Mouse (Mus musculus) limb, embryonic 13.5 days (tissue): ENCODE measurements around the gene Phactr1. TPM values are rescaled to one million over a fixed set of nuclear protein-coding genes. Genes with fewer than 3 reads are reported as not detected.

Experiments
- ATAC-seq: fragments of 200-750 bp; cut with Nextera tagmentation; 2 replicates; pipeline ENCODE4 v1.8.0; 2017; ENCODE audit warnings: low read depth, moderate number of reproducible peaks, moderate TSS enrichment; ENCODE audit not compliant: low FRiP score
- H3K27ac ChIP-seq: fragments of 300-500 bp; sonication (generic); 2 replicates; pipeline ENCODE4 v1.5.1; 2015; ENCODE audit warnings: inconsistent platforms, mild to moderate bottlenecking, moderate library complexity
- H3K27me3 ChIP-seq: fragments of 300-500 bp; sonication (generic); 2 replicates; pipeline ENCODE4 v1.6.1; 2015; ENCODE audit warnings: mild to moderate bottlenecking, inconsistent platforms
- H3K36me3 ChIP-seq: fragments of 300-500 bp; sonication (generic); 2 replicates; pipeline ENCODE4 v1.6.1; 2015; ENCODE audit warnings: inconsistent platforms, mild to moderate bottlenecking, moderate library complexity
- H3K4me1 ChIP-seq: fragments of 300-500 bp; sonication (generic); 2 replicates; pipeline ENCODE4 v1.6.1; 2015; ENCODE audit warnings: inconsistent platforms
- H3K4me2 ChIP-seq: fragments of 300-500 bp; sonication (generic); replicated peaks from 2 replicates; pipeline ENCODE4 v1.6.1; 2015; ENCODE audit warnings: inconsistent platforms, mild to moderate bottlenecking, moderate library complexity
- H3K4me3 ChIP-seq: fragments of 300-500 bp; sonication (generic); 2 replicates; pipeline ENCODE4 v1.5.1; 2015; ENCODE audit warnings: moderate library complexity, mild to moderate bottlenecking, inconsistent platforms
- H3K9ac ChIP-seq: fragments of 300-500 bp; sonication (generic); 2 replicates; pipeline ENCODE4 v1.6.1; 2015; ENCODE audit warnings: mild to moderate bottlenecking, inconsistent platforms
- H3K9me3 ChIP-seq: fragments of 300-500 bp; sonication (generic); 2 replicates; pipeline ENCODE4 v1.6.1; 2016; ENCODE audit warnings: inconsistent platforms
- WGBS: fragments of 180-500 bp; shearing (Covaris S2); methylation state at CpG from one replicate; pipeline ENCODE4 v1.1.7; 2015; 5-methylcytosine and 5-hydroxymethylcytosine counted together
- polyA plus RNA-seq: library from polyadenylated mRNA; unstranded; fragments of >200 nt; fragmentation: Nextera tagmentation; extraction: Ambion mirVana; gene quantifications from 2 replicates; pipeline ENCODE4 v1.2.1, GENCODE M21; 2015

Phactr1 gene
- polyA plus RNA-seq, 1 experiment from 2014 or later = 8.8 TPM

- Histone ChIP-seq H3K36me3 (no peaks in the 10 kb centered on the region), H3K4me1 (peaks cover 23% of the 10 kb centered on the region), H3K4me2 (no peak overlapping the region), H3K9me3 (no peaks in the 10 kb centered on the region), H3K27me3 (no peaks in the 10 kb centered on the region), H3K27ac (no peak overlapping the region), H3K9ac (no peak overlapping the region), H3K4me3 (no peak overlapping the region)
- no peak for ATAC-seq
- 77% methylated on average over 16 of the region's 16 CpGs for WGBS
Observed at GRCm38 (mm10) chr13:43122306-43123070, 442.1 kb downstream of the Phactr1 start.

DNA sequence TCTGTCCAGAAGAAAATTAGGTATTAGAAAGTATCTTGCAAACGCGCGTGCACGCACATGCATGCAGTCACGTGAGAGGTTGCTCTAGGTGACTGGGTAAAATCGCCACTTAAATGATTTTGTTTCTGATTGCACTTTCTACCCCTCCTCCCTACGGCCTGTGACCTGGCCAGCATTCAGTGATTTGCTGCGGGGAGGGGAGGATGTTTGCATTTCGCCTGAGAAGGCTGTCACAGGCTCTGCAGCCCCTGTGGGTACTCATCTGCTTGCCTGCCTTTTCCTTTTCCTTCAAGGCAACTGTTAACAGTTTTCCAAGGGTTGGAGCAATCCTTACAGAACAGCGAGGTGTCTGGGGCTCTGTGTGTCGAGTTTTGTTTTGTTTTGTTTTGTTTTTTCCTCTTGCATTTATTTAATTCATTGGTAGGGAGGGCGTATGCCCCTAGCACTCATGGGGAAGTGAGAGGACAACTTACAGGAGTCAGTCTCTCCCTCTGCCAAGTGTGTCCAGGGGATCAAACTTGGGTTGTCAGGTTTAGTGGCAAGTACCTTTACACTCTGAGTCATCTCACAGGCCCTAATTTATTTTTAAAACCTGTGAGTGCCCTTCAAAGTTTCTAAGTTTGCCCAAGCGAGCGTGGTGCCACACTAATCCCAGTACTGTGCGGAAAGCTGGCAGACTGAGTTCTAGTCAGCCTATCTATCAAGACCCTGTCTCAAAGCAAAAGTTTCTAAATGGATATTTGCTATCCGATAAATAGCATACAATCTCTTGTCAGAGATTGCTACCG, 443.7 kb downstream of the Phactr1 start:
- Histone ChIP-seq H3K27me3 (no peaks in the 10 kb centered on the region), H3K27ac (no peak overlapping the region), H3K4me1 (peaks cover 23% of the 10 kb centered on the region), H3K36me3 (no peaks in the 10 kb centered on the region), H3K4me3 (no peak overlapping the region), H3K9me3 (no peaks in the 10 kb centered on the region), H3K4me2 (peak overlapping the region; percentile 14; the same call in 1 of the 2 replicates), H3K9ac (no peak overlapping the region)
- WGBS = 53% methylated on average over 17 of the region's 17 CpGs
- no peak for ATAC-seq

DNA sequence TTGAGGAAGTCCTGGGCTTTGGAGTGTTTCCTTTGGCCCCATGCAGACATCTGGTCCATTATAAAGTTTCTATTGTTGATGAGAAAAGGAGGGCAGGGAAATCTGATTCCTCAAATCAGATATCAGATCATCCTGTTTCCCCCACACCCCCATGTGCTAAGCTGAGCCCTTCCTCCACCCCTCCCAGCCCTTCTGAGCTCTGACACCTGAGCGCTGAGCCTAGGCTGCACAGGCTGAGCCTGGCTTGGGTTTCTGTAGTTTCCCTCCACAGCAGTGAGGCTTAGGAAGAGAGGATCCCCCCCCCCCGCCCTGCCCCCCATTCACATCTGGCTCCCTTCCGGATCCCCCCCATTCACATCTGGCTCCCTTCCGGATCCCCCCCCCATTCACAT, 444.3 kb downstream of the Phactr1 start:
- H3K9me3 ChIP-seq = no peaks in the 10 kb centered on the region
- H3K27ac ChIP-seq = no peak overlapping the region
- peaks cover 23% of the 10 kb centered on the region for H3K4me1 ChIP-seq
- ATAC-seq = peak; percentile 61; the same call in 1 of the 2 replicates
- H3K27me3 ChIP-seq = no peaks in the 10 kb centered on the region
- H3K9ac ChIP-seq = no peak overlapping the region
- 18% methylated on average over 4 of the region's 4 CpGs for WGBS
- no peak overlapping the region for H3K4me3 ChIP-seq
- H3K36me3 ChIP-seq = no peaks in the 10 kb centered on the region
- H3K4me2 ChIP-seq = no peak overlapping the region

- H3K9me3 ChIP-seq = no peaks in the 10 kb centered on the region
- H3K9ac ChIP-seq = no peak overlapping the region
- ATAC-seq = no peak
- no peak overlapping the region for H3K27ac ChIP-seq
- 31% methylated on average over 6 of the region's 6 CpGs for WGBS
- peaks cover 30% of the 10 kb centered on the region for H3K4me1 ChIP-seq
- no peaks in the 10 kb centered on the region for H3K36me3 ChIP-seq
- no peak overlapping the region for H3K4me2 ChIP-seq
- H3K4me3 ChIP-seq = no peak overlapping the region
- H3K27me3 ChIP-seq = no peaks in the 10 kb centered on the region
Observed at GRCm38 (mm10) chr13:43130161-43130560, 449.7 kb downstream of the Phactr1 start.

- no peak for ATAC-seq
- Histone ChIP-seq H3K36me3 (no peaks in the 10 kb centered on the region), H3K27me3 (no peaks in the 10 kb centered on the region), H3K4me3 (no peak overlapping the region), H3K4me1 (peaks cover 30% of the 10 kb centered on the region), H3K9ac (no peak overlapping the region), H3K27ac (no peak overlapping the region), H3K4me2 (no peak overlapping the region), H3K9me3 (no peaks in the 10 kb centered on the region)
- WGBS = 54% methylated on average over 10 of the region's 10 CpGs
Observed at GRCm38 (mm10) chr13:43131741-43132191, 451.3 kb downstream of the Phactr1 start.

DNA sequence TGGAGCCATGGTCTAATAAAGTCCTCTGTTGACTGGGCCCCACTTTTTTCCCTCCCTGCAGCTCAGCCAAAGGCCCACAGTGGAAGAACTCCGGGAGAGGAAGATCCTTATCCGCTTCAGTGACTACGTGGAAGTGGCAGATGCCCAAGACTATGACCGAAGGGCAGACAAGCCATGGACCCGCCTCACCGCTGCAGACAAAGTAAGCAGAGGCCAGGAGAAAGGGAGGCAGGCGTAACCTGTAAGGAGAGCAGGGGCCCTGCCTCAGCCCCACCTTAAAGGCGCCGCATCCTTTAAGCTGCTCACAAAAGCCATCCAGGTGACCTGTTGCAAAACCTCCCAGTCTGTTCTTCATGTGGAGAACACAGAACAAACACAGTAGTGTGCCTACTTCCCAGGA, 452.4 kb downstream of the Phactr1 start:
- H3K36me3 ChIP-seq = no peaks in the 10 kb centered on the region
- no peak overlapping the region for H3K4me3 ChIP-seq
- peaks cover 30% of the 10 kb centered on the region for H3K4me1 ChIP-seq
- no peaks in the 10 kb centered on the region for H3K27me3 ChIP-seq
- no peaks in the 10 kb centered on the region for H3K9me3 ChIP-seq
- H3K27ac ChIP-seq = no peak overlapping the region
- ATAC-seq = no peak
- WGBS = 79% methylated on average over 9 of the region's 9 CpGs
- no peak overlapping the region for H3K9ac ChIP-seq
- no peak overlapping the region for H3K4me2 ChIP-seq

GRCm38 (mm10) chr13:43133400-43133799, 453.0 kb downstream of the Phactr1 start:
- no peak overlapping the region for H3K4me2 ChIP-seq
- 66% methylated on average over 7 of the region's 7 CpGs for WGBS
- peaks cover 30% of the 10 kb centered on the region for H3K4me1 ChIP-seq
- no peak overlapping the region for H3K4me3 ChIP-seq
- H3K9ac ChIP-seq = no peak overlapping the region
- no peaks in the 10 kb centered on the region for H3K27me3 ChIP-seq
- H3K9me3 ChIP-seq = no peaks in the 10 kb centered on the region
- no peak for ATAC-seq
- no peak overlapping the region for H3K27ac ChIP-seq
- no peaks in the 10 kb centered on the region for H3K36me3 ChIP-seq

DNA sequence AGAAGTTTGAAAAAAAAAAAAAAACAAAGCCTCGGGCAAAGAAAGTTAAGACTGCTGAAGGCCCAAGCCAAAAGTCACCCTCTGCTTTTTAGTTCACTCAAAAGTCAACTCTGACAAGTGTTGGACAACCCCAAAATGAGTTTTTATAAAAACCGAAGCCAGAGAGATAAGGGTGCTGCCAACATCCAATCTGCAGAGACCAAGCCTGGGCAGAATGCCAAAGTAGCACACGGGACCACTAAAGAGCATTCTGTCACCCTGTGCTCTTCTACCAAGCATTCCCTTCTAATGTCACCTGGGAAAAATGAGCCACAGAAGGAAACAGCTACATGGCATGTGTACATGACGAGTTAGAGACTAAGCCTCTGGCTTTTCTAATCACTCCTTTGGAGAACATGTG, 454.0 kb downstream of the Phactr1 start:
- H3K4me1 ChIP-seq = peaks cover 30% of the 10 kb centered on the region
- no peak overlapping the region for H3K4me3 ChIP-seq
- no peaks in the 10 kb centered on the region for H3K27me3 ChIP-seq
- 66% methylated on average over 4 of the region's 4 CpGs for WGBS
- H3K36me3 ChIP-seq = no peaks in the 10 kb centered on the region
- H3K27ac ChIP-seq = no peak overlapping the region
- no peaks in the 10 kb centered on the region for H3K9me3 ChIP-seq
- no peak for ATAC-seq
- no peak overlapping the region for H3K9ac ChIP-seq
- no peak overlapping the region for H3K4me2 ChIP-seq

GRCm38 (mm10) chr13:43144720-43145418, 464.4 kb downstream of the Phactr1 start:
- ATAC-seq = no peak
- no peak overlapping the region for H3K4me2 ChIP-seq
- H3K36me3 ChIP-seq = peaks cover 2% of the 10 kb centered on the region; the same call in 1 of the 2 replicates
- no peak overlapping the region for H3K4me3 ChIP-seq
- no peak overlapping the region for H3K27ac ChIP-seq
- WGBS = 70% methylated on average over 7 of the region's 7 CpGs
- H3K9me3 ChIP-seq = no peaks in the 10 kb centered on the region
- no peaks in the 10 kb centered on the region for H3K27me3 ChIP-seq
- H3K9ac ChIP-seq = no peak overlapping the region
- 0 out of 2 replicates have a peak, but pooled peaks cover 3% of the 10 kb centered on the region for H3K4me1 ChIP-seq

DNA sequence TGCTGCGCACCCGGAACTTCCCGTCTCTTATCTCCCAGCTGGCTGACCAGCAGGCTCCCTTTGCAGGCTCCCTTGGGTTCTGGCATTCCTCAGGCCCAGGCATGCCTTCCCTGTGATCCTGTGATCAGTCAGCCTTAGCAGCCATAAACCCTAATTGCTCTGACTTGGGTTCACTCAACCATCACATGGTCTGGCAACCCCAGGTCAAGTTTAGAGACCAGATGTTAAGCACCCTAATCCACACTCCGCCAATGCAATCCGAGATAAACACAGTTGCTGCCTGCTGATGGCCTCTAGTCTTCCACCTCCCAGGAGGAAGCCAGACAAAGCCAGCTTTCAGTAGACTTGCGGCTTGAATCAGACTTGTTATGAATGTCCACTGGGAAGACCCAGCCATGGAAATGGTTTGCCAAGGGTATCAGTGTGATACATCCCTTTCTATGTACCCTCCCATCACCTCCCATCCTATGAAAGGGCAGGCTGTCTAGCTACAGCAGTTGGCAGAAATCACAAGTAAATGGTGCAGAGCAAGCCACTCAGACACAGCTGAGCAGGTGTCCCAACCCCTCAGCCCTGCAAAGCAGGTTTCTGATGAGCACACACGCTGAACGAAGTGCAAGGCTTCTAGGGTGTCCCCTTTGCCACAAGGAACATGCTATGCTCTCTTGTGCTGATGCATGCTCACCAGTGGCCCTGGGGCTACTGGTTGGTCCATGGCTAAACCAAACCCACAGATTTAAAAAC, 466.3 kb downstream of the Phactr1 start:
- Histone ChIP-seq H3K27me3 (no peaks in the 10 kb centered on the region), H3K9ac (no peak overlapping the region), H3K4me1 (0 out of 2 replicates have a peak, but pooled peaks cover 3% of the 10 kb centered on the region), H3K9me3 (no peaks in the 10 kb centered on the region), H3K4me2 (no peak overlapping the region), H3K36me3 (peaks cover 15% of the 10 kb centered on the region), H3K27ac (0 out of 2 replicates have a peak overlapping the region, but pooled peaks have one; percentile 10), H3K4me3 (no peak overlapping the region)
- WGBS = 39% methylated on average over 8 of the region's 8 CpGs
- ATAC-seq = no peak

DNA sequence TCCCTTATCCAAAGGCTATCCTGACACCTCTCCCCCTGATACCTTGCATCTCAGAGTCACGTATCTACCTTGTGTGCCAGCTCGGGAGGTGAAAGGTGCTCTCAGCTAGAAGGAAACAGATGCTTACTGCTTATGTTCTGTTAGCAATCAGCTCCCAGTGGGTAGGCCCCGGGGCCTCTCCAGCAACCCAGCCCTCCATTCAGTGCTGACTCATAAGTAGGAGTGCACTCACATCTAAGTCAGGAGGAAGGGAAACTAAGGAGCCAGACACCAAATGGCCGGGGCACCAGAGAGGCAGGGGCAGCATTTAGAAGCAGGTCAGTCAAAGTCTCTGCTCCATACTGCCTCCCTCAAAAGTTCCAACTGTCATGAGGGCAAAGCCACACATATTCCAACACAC, 468.3 kb downstream of the Phactr1 start:
- Histone ChIP-seq H3K9ac (no peak overlapping the region), H3K9me3 (no peaks in the 10 kb centered on the region), H3K4me1 (0 out of 2 replicates have a peak, but pooled peaks cover 3% of the 10 kb centered on the region), H3K27me3 (no peaks in the 10 kb centered on the region), H3K4me2 (no peak overlapping the region), H3K27ac (no peak overlapping the region), H3K36me3 (peaks cover 33% of the 10 kb centered on the region), H3K4me3 (no peak overlapping the region)
- no peak for ATAC-seq
- 58% methylated on average over 4 of the region's 4 CpGs for WGBS
